Mouse (Mus musculus): ENCODE data around the gene Bach2. TPM values are rescaled to one million over a fixed set of nuclear protein-coding genes. Genes with fewer than 3 reads are reported as not detected.

The Bach2 gene
- total RNA-seq, 2 experiments from 2014 or later = 10.4 to 14.4 TPM

- intact Hi-C loops (cut with DNase I) = loop anchor here (2.0 to 5.0 kb wide), 2 partner anchors 191 to 290 kb away; no protein-coding TSS in a partner anchor
- no peak for DNase-seq (ENCODE audit: low spot score in 2 of 2)
Observed at GRCm38 (mm10) chr4:32247463-32248113, 9.0 kb downstream of the Bach2 start.

- intact Hi-C loops (cut with DNase I) = loop anchor here (2.0 to 5.0 kb wide), 2 partner anchors 191 to 289 kb away; no protein-coding TSS in a partner anchor
Observed at GRCm38 (mm10) chr4:32248236-32248635, 9.6 kb downstream of the Bach2 start.

GRCm38 (mm10) chr4:32248990-32249393 is 10.4 kb downstream of the Bach2 start:
- intact Hi-C loops (cut with DNase I) = loop anchor here (2.0 to 5.0 kb wide), 2 partner anchors 192 to 288 kb away; no protein-coding TSS in a partner anchor
- DNase-seq (ENCODE audit: low spot score in 2 of 2) = no peak

More at GRCm38 (mm10) chr4:32248236-32248635, 9.6 kb downstream of the Bach2 start:
- peak; percentile 54 to 78 for DNase-seq (ENCODE audit: low spot score in 2 of 2)

GRCm38 (mm10) chr4:32249748-32250332 is 11.2 kb downstream of the Bach2 start:
- intact Hi-C loops (cut with DNase I) = loop anchor here (2.0 to 5.0 kb wide), 3 partner anchors 55 to 287 kb away; no protein-coding TSS in a partner anchor
- peak in 1 of 2 experiments; percentile 42 for DNase-seq (ENCODE audit: low spot score in 2 of 2)

- intact Hi-C loops (cut with DNase I) = loop anchor here (2.0 kb wide), 1 partner anchor 54 kb away; no protein-coding TSS in a partner anchor
Observed at GRCm38 (mm10) chr4:32250333-32251004, 11.9 kb downstream of the Bach2 start.

GRCm38 (mm10) chr4:32251005-32251365 is 12.4 kb downstream of the Bach2 start:
- peak in 1 of 2 experiments; percentile 35 for DNase-seq (ENCODE audit: low spot score in 2 of 2)
- intact Hi-C loops (cut with DNase I) = loop anchor here (2.0 kb wide), 1 partner anchor 54 kb away; no protein-coding TSS in a partner anchor

More at GRCm38 (mm10) chr4:32250333-32251004, 11.9 kb downstream of the Bach2 start:
- peak in 1 of 2 experiments; percentile 44 for DNase-seq (ENCODE audit: low spot score in 2 of 2)

- intact Hi-C loops (cut with DNase I) = loop anchor here (2.0 kb wide), 1 partner anchor 53 kb away; no protein-coding TSS in a partner anchor
Observed at GRCm38 (mm10) chr4:32251946-32252672, 13.5 kb downstream of the Bach2 start.

GRCm38 (mm10) chr4:32257686-32258085 is 19.1 kb downstream of the Bach2 start:
- DNase-seq (ENCODE audit: low spot score in 2 of 2) = no peak
- intact Hi-C loops (cut with DNase I) = no loop called here

More at GRCm38 (mm10) chr4:32251946-32252672, 13.5 kb downstream of the Bach2 start:
- no peak for DNase-seq (ENCODE audit: low spot score in 2 of 2)

GRCm38 (mm10) chr4:32258093-32258492 is 19.5 kb downstream of the Bach2 start:
- intact Hi-C loops (cut with DNase I) = no loop called here
- DNase-seq (ENCODE audit: low spot score in 2 of 2) = no peak

- no peak for DNase-seq (ENCODE audit: low spot score in 2 of 2)
- intact Hi-C loops (cut with DNase I) = no loop called here
Observed at GRCm38 (mm10) chr4:32258596-32258995, 20.0 kb downstream of the Bach2 start.

GRCm38 (mm10) chr4:32260909-32261308 is 22.3 kb downstream of the Bach2 start:
- no peak for DNase-seq (ENCODE audit: low spot score in 2 of 2)
- intact Hi-C loops (cut with DNase I) = no loop called here

- DNase-seq (ENCODE audit: low spot score in 2 of 2) = no peak
- intact Hi-C loops (cut with DNase I) = no loop called here
Observed at GRCm38 (mm10) chr4:32262825-32263684, 24.5 kb downstream of the Bach2 start.

- DNase-seq (ENCODE audit: low spot score in 2 of 2) = no peak
- intact Hi-C loops (cut with DNase I) = no loop called here
Observed at GRCm38 (mm10) chr4:32263685-32264038, 25.1 kb downstream of the Bach2 start.

GRCm38 (mm10) chr4:32264892-32265291 is 26.3 kb downstream of the Bach2 start:
- intact Hi-C loops (cut with DNase I) = no loop called here
- DNase-seq (ENCODE audit: low spot score in 2 of 2) = no peak

- intact Hi-C loops (cut with DNase I) = no loop called here
- no peak for DNase-seq (ENCODE audit: low spot score in 2 of 2)
Observed at GRCm38 (mm10) chr4:32266731-32267130, 28.1 kb downstream of the Bach2 start.

GRCm38 (mm10) chr4:32268042-32268441 is 29.4 kb downstream of the Bach2 start:
- intact Hi-C loops (cut with DNase I) = no loop called here
- no peak for DNase-seq (ENCODE audit: low spot score in 2 of 2)

GRCm38 (mm10) chr4:32272398-32272797 is 33.8 kb downstream of the Bach2 start:
- no peak for DNase-seq (ENCODE audit: low spot score in 2 of 2)
- intact Hi-C loops (cut with DNase I) = no loop called here

GRCm38 (mm10) chr4:32274776-32275294 is 36.2 kb downstream of the Bach2 start:
- no peak for DNase-seq (ENCODE audit: low spot score in 2 of 2)
- intact Hi-C loops (cut with DNase I) = no loop called here

All from left cerebral cortex, postnatal 25 days (tissue).